Mouse (Mus musculus): ENCODE results near the gene Npy. TPM values are rescaled to one million over a fixed set of nuclear protein-coding genes. Genes with fewer than 3 reads are reported as not detected.

Gene Npy
- polyA plus RNA-seq, 2 experiments, result 0.09 to 0.25 TPM

DNA sequence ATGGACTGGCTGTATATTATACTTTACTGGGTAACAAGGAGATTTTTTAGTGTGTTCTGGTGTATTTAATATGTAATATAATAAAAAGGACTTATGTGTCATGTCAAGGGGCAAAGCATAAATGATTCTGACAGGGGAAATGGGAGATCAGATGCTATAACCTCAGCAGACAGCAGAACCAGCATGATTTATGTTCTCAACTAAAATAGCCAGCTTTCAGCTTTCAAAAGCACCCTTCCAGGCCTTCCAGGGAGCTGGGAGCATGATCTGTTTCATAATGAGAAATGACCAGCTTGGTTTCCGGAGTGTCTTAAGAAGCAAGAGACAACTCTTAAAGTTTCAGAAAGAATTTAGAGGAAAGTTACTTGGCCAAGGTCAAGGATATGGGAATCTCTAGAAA is 51.0 kb downstream of the Npy start:
- DNase-seq (ENCODE audit: low read depth in 3 of 3, low spot score in 3 of 3), result no peak
- no peak overlapping the region for H3K4me2 ChIP-seq (ENCODE audit: low read depth)
- H3K9ac ChIP-seq (replicated peaks), result no peak overlapping the region
- no peaks in the 10 kb centered on the region for H3K27me3 ChIP-seq (ENCODE audit: control insufficient read depth, insufficient read depth, low read length)
- TF ChIP-seq EP300 (IDR thresholded peaks at IDR 0.05; ENCODE audit: low read depth), result no peak
- TF ChIP-seq CTCF (IDR thresholded peaks at IDR 0.05; ENCODE audit: low read depth), result no peak
- no peaks in the 10 kb centered on the region for H3K4me1 ChIP-seq (replicated peaks; ENCODE audit: control insufficient read depth in 2 of 2, insufficient read depth in 2 of 2, low read length in 1 of 2)
- no peaks in the 10 kb centered on the region for H3K9me3 ChIP-seq (ENCODE audit: control insufficient read depth, low read length)
- H3K36me3 ChIP-seq (replicated peaks; ENCODE audit: control insufficient read depth, insufficient read depth, low read depth), result no peaks in the 10 kb centered on the region
- no peak for ATAC-seq (ENCODE audit: insufficient read depth)
- no peak overlapping the region for H3K4me3 ChIP-seq (ENCODE audit: insufficient read depth in 1 of 2, low read depth in 2 of 2, low read length in 2 of 2)
- H3K27ac ChIP-seq, result no peak overlapping the region
- WGBS (ENCODE audit: insufficient replicate concordance), result 57% methylated on average over 1 of the region's 1 CpGs

DNA sequence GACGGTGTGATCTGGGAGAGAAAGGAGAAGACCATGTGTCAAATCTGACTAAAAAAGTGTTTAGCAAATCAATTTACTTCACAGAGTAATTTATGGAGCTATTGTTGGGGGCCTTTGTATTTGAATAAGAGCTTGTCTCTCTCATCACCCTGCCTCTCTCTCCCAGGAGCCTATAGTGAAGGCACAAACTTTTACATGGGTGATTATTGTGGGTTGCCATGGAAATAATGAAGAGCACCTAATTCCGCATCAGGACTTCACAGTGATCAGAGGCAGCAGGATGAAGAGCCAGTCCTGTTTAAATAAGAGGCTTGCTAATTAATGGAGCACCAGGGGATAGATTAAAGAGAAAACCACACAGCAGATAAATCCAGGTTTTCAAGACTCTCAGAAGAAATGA is 52.6 kb downstream of the Npy start:
- no peak for ATAC-seq (ENCODE audit: insufficient read depth)
- Histone ChIP-seq H3K27ac (no peak overlapping the region), H3K27me3 (ENCODE audit: control insufficient read depth, insufficient read depth, low read length) (no peaks in the 10 kb centered on the region), H3K36me3 (replicated peaks; ENCODE audit: control insufficient read depth, insufficient read depth, low read depth) (no peaks in the 10 kb centered on the region), H3K9me3 (ENCODE audit: control insufficient read depth, low read length) (no peaks in the 10 kb centered on the region), H3K4me3 (ENCODE audit: insufficient read depth in 1 of 2, low read depth in 2 of 2, low read length in 2 of 2) (no peak overlapping the region), H3K4me1 (replicated peaks; ENCODE audit: control insufficient read depth in 2 of 2, insufficient read depth in 2 of 2, low read length in 1 of 2) (no peaks in the 10 kb centered on the region), H3K4me2 (ENCODE audit: low read depth) (no peak overlapping the region), H3K9ac (replicated peaks) (no peak overlapping the region)
- 45% methylated on average over 2 of the region's 2 CpGs for WGBS (ENCODE audit: insufficient replicate concordance)
- DNase-seq (ENCODE audit: low read depth in 3 of 3, low spot score in 3 of 3), result no peak
- TF ChIP-seq EP300 (IDR thresholded peaks at IDR 0.05; ENCODE audit: low read depth) (no peak), CTCF (IDR thresholded peaks at IDR 0.05; ENCODE audit: low read depth) (no peak)

- H3K27me3 ChIP-seq (ENCODE audit: control insufficient read depth, insufficient read depth, low read length), result no peaks in the 10 kb centered on the region
- no peaks in the 10 kb centered on the region for H3K4me1 ChIP-seq (replicated peaks; ENCODE audit: control insufficient read depth in 2 of 2, insufficient read depth in 2 of 2, low read length in 1 of 2)
- no peaks in the 10 kb centered on the region for H3K9me3 ChIP-seq (ENCODE audit: control insufficient read depth, low read length)
- WGBS (ENCODE audit: insufficient replicate concordance), result 54% methylated on average over 6 of the region's 6 CpGs
- no peaks in the 10 kb centered on the region for H3K36me3 ChIP-seq (replicated peaks; ENCODE audit: control insufficient read depth, insufficient read depth, low read depth)
- no peak overlapping the region for H3K9ac ChIP-seq (replicated peaks)
- TF ChIP-seq EP300 (IDR thresholded peaks at IDR 0.05; ENCODE audit: low read depth) (no peak), CTCF (IDR thresholded peaks at IDR 0.05; ENCODE audit: low read depth) (no peak)
- no peak overlapping the region for H3K4me2 ChIP-seq (ENCODE audit: low read depth)
- H3K27ac ChIP-seq, result no peak overlapping the region
- H3K4me3 ChIP-seq (ENCODE audit: insufficient read depth in 1 of 2, low read depth in 2 of 2, low read length in 2 of 2), result no peak overlapping the region
- ATAC-seq (ENCODE audit: insufficient read depth) (no peak), DNase-seq (ENCODE audit: low read depth in 3 of 3, low spot score in 3 of 3) (no peak)
Measured at GRCm38 (mm10) chr6:49875791-49876190, 53.3 kb downstream of the Npy start.

Data from liver, embryonic 14.5 days (tissue).